Mouse (Mus musculus) layer of hippocampus, adult 9-11 months (tissue): ENCODE results near the gene Tnfrsf26.

Experiments used
- DNase-seq: peaks from one replicate; pipeline ENCODE4 v3.0.0; 2022

Gene Tnfrsf26

DNA sequence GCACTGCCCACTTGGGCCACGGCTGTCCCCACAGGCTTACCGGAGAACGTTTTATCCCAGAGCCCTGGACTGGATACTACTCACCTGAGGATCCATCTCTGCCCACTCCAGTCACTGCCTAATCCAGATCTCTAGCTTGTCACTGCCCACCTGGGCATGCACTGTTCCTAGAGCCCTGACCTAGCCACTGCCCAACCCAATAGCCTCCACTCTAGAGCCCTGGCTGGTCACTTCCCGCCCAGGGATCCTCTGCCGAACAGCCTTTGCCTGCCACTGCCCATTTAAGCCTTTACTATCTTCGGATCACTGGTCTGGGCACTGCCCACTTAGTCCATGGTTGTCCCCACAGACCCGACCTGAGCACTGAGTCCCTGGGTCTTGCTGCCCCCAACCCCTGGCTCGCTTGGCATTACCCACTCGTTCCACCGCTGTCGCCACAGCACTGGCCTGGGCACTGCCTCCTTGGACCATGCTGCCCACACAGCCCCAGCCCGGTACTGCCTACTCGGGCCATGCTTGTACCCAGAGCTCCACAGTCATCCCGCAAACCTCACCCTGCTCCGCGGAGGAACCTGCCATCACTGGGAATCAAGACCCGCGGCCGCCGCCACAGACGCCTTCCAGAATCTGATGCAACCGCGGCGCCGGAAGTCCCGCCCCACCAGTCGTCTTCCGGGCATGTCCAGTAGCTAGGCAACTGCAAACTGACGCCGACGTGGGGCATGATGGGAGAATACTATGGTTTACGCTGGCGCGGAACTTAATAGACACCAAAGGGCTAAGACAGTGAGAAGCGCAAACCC, 28.9 kb downstream of the Tnfrsf26 start, which contains the start of gene Cars:
Gene Cars, minus strand, starts transcription at position 663 of the 803 bp plus-strand sequence.
- DNase-seq: peak; percentile 94

GRCm38 (mm10) chr7:143594865-143595264, 33.7 kb downstream of the Tnfrsf26 start:
- no peak for DNase-seq

GRCm38 (mm10) chr7:143592255-143592654, 36.3 kb downstream of the Tnfrsf26 start:
- DNase-seq: no peak

GRCm38 (mm10) chr7:143588006-143588405, 40.5 kb downstream of the Tnfrsf26 start:
- no peak for DNase-seq

- DNase-seq: no peak
Observed at GRCm38 (mm10) chr7:143587586-143587985, 40.9 kb downstream of the Tnfrsf26 start.

DNA sequence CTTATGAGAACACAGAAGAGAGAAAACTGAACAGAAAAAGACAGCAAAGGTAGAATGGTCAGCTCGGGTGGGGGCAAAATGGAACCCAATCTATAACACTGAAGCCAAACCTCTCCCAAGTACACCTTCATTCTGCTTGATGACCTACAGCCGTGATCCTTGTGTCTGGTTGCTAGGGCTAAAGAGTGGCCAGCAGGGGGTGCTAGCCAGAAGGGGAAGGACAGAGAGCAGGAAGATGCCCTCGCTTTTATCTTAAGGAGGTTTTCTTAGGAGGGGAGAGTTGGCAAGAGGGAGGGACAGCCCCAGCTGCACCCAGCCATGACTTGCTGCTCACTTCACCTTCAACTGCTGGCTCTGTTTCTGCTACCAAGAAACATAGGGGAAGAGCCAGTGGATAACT, 44.6 kb downstream of the Tnfrsf26 start:
- no peak for DNase-seq

- no peak for DNase-seq
Observed at GRCm38 (mm10) chr7:143583025-143583424, 45.5 kb downstream of the Tnfrsf26 start.

DNA sequence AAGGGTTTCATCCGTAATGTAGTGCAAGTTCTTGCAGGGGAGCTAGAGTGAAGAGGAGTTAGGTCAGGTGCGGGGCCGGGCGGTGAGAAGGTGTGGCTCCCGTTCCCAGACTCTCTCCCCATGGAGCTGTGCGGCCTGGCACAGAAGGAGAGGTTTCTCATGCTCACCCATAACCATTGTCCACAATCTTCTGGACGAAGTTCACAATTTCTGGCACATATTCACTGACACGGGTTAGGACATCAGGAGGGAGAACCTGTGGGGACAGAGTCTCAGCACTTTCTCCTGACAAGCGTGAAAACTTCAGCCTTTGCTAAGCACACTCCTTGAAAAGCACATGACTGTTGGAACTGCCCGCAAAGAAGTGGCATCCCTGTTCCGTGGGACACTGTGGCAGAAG, 52.8 kb downstream of the Tnfrsf26 start:
- DNase-seq: no peak

GRCm38 (mm10) chr7:143565648-143566039, 62.9 kb downstream of the Tnfrsf26 start:
- DNase-seq: no peak

DNA sequence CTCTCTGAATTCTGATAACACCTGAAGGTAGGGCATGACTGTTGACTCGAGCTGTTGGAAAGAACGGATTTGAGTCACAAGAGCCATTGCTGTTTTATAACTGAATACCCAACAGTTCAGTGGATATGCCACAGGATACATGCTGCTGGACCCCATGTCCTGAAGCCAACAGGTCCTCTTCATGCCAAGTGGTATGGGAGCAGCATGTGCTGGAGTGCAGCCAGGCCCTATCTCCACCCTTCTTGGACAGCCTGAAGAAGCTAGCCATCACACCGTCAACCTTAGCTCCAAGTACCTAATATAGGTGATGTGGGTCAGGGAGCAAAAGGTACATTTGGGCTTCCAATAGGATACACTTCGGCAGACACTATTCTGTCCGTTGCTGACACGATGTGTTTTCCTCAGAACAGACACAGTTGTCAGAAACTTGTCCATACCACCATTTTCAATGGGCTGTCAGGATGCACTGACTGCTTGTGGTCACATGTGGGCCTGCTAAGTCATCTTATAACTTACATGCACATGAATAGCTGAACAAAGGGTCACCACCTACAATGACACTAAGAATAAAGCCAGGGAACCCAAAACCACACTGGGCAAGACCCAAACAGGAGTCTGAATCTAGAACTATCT, 63.4 kb downstream of the Tnfrsf26 start:
- no peak for DNase-seq

GRCm38 (mm10) chr7:143563787-143564186, 64.7 kb downstream of the Tnfrsf26 start:
- no peak for DNase-seq
